Mouse (Mus musculus): Measurements from ENCODE around the gene Nedd8.

- TF ChIP-seq POLR2A (IDR thresholded peaks at IDR 0.05; ENCODE audit: insufficient read depth, low read depth, low read length) (no peak), CTCF (IDR thresholded peaks at IDR 0.05; ENCODE audit: insufficient read depth, low read depth, low read length) (no peak)
Observed at GRCm38 (mm10) chr14:55716271-55716670, 44.3 kb upstream of the Nedd8 start.
